Mouse (Mus musculus): Measurements from ENCODE around the gene Ip6k1.

GRCm38 (mm10) chr9:108062142-108062541 is 59.8 kb downstream of the Ip6k1 start:
- TF ChIP-seq CTCF (IDR thresholded peaks at IDR 0.05; ENCODE audit: low read depth), result no peak
- TF ChIP-seq EP300 (IDR thresholded peaks at IDR 0.05; ENCODE audit: low read depth), result no peak
